Mouse (Mus musculus) stomach, postnatal 0 days (tissue): ENCODE measurements at regions not wholly inside any gene's neighbourhood (a gene's known extent, or its start where the extent isn't known, plus 50 kb on each side); places are given as distances from the start of the nearest gene placed in this dataset.

Source experiments
- CTCF ChIP-seq: IDR thresholded peaks from 2 replicates; pipeline ENCODE4 v1.5.1; 2016; ENCODE audit warnings: antibody characterized with exemption, low read depth, mild to moderate bottlenecking, moderate library complexity
- EP300 ChIP-seq: optimal IDR thresholded peaks from 2 replicates; pipeline ENCODE3; 2016; ENCODE audit warnings: antibody characterized with exemption

DNA sequence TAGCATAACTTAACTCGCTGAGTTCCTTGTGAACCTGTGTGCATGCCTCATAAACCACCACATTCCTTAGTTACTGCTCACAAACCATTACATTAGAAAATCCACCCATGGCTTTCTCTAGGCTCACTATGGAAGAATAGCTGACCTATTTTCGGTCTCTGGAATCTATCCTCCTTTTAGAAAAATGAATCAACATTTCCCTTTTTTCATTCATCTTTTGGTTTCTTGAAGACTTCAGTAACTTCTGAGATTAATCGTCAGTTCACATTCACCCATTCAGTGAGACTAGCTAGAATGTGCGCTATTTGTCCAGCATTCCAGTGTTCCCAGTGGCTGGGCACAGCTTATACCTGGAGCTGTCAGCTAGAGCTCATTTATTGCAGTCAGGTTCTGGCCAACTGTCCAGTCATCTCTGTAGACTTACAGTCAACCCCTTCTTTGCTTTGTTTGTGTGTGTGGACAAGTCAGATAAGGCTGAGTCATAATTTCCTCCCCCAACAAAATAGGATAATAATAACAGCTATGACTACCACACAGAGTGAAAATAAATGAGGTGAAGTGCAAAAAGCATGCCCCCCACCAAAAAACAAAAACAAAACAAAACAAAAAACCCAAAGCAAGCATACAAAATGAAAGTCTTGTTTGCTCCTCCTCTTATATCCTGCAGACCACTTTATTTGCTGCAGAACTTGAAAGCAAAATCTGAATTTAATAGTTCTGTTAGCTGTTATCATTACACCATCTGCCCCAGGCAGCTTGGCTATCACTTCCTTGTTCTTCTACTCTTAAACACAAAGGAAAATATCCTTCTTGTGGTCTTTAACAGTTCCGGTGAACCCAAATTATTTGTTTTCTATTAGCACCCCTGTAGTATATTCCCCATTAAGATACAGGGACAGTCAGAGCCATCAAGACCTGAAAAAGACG, 173.0 kb upstream of the Cited2 start:
- TF ChIP-seq CTCF (no peak), EP300 (no peak)
